Mouse (Mus musculus): Measurements from ENCODE around the gene Elovl5. TPM values are rescaled to one million over a fixed set of nuclear protein-coding genes. Genes with fewer than 3 reads are reported as not detected.
A peak's percentile ranks its signal among the peaks of the same experiment; 100 is the strongest.
"Not testable (repeated sequence)": the region's sequence is repeated elsewhere in the genome, so short reads cannot be mapped to it uniquely, and the experiment has no call there.

The Elovl5 gene
- polyA plus RNA-seq, 1 experiment from 2014 or later: 93.2 TPM

GRCm38 (mm10) chr9:77990278-77990677 is 73.1 kb downstream of the Elovl5 start:
- Histone ChIP-seq H3K4me1 (no peaks in the 10 kb centered on the region), H3K27ac (no peak overlapping the region), H3K36me3 (0 out of 2 replicates have a peak, but pooled peaks cover 7% of the 10 kb centered on the region), H3K9me3 (replicated peaks) (no peaks in the 10 kb centered on the region), H3K27me3 (no peaks in the 10 kb centered on the region), H3K4me2 (no peak overlapping the region), H3K9ac (no peak overlapping the region), H3K4me3 (replicated peaks) (no peak overlapping the region)
- 81% methylated on average over 8 of the region's 8 CpGs for WGBS
- ATAC-seq (replicated peaks; ENCODE audit: low FRiP score): no peak

- Histone ChIP-seq H3K9ac (no peak overlapping the region), H3K4me2 (no peak overlapping the region), H3K4me1 (no peaks in the 10 kb centered on the region), H3K36me3 (no peaks in the 10 kb centered on the region), H3K27me3 (no peaks in the 10 kb centered on the region), H3K27ac (no peak overlapping the region), H3K4me3 (replicated peaks) (no peak overlapping the region), H3K9me3 (replicated peaks) (no peaks in the 10 kb centered on the region)
- WGBS: 87% methylated on average over 4 of the region's 4 CpGs
- ATAC-seq (replicated peaks; ENCODE audit: low FRiP score): no peak
These were observed 74.5 kb downstream of the Elovl5 start for GRCm38 (mm10) chr9:77991650-77992049.

- Histone ChIP-seq H3K27ac (no peak overlapping the region), H3K4me3 (replicated peaks) (no peak overlapping the region), H3K9me3 (replicated peaks) (no peaks in the 10 kb centered on the region), H3K4me1 (no peaks in the 10 kb centered on the region), H3K36me3 (no peaks in the 10 kb centered on the region), H3K27me3 (no peaks in the 10 kb centered on the region), H3K4me2 (no peak overlapping the region), H3K9ac (no peak overlapping the region)
- WGBS: 95% methylated on average over 6 of the region's 6 CpGs
- ATAC-seq (replicated peaks; ENCODE audit: low FRiP score): no peak
These were observed 75.1 kb downstream of the Elovl5 start for GRCm38 (mm10) chr9:77992276-77992675.

- 90% methylated on average over 1 of the region's 1 CpGs for WGBS
- Histone ChIP-seq H3K27me3 (no peaks in the 10 kb centered on the region), H3K27ac (no peak overlapping the region), H3K9ac (no peak overlapping the region), H3K4me3 (replicated peaks) (no peak overlapping the region), H3K36me3 (no peaks in the 10 kb centered on the region), H3K4me2 (no peak overlapping the region), H3K4me1 (no peaks in the 10 kb centered on the region), H3K9me3 (replicated peaks) (no peaks in the 10 kb centered on the region)
- no peak for ATAC-seq (replicated peaks; ENCODE audit: low FRiP score)
These were observed 75.9 kb downstream of the Elovl5 start for GRCm38 (mm10) chr9:77993101-77993500.

GRCm38 (mm10) chr9:77993538-77994255 is 76.5 kb downstream of the Elovl5 start:
- not testable (repeated sequence) for H3K4me2 ChIP-seq; ATAC-seq (replicated peaks; ENCODE audit: low FRiP score); H3K4me3 ChIP-seq (replicated peaks); H3K36me3 ChIP-seq; H3K9ac ChIP-seq; H3K27ac ChIP-seq; H3K9me3 ChIP-seq (replicated peaks); H3K27me3 ChIP-seq; H3K4me1 ChIP-seq
- 90% methylated on average over 2 of the region's 2 CpGs for WGBS

- Histone ChIP-seq H3K27ac (no peak overlapping the region), H3K4me2 (no peak overlapping the region), H3K9ac (no peak overlapping the region), H3K9me3 (replicated peaks) (no peaks in the 10 kb centered on the region), H3K4me1 (no peaks in the 10 kb centered on the region), H3K36me3 (no peaks in the 10 kb centered on the region), H3K27me3 (no peaks in the 10 kb centered on the region), H3K4me3 (replicated peaks) (no peak overlapping the region)
- no peak for ATAC-seq (replicated peaks; ENCODE audit: low FRiP score)
- 75% methylated on average over 9 of the region's 9 CpGs for WGBS
These were observed 78.1 kb downstream of the Elovl5 start for GRCm38 (mm10) chr9:77995235-77995634.

GRCm38 (mm10) chr9:78000586-78001500 is 83.7 kb downstream of the Elovl5 start:
- no peaks in the 10 kb centered on the region for H3K4me1 ChIP-seq
- no peak for ATAC-seq (replicated peaks; ENCODE audit: low FRiP score)
- H3K36me3 ChIP-seq: no peaks in the 10 kb centered on the region
- no peak overlapping the region for H3K4me2 ChIP-seq
- no peaks in the 10 kb centered on the region for H3K27me3 ChIP-seq
- no peaks in the 10 kb centered on the region for H3K9me3 ChIP-seq (replicated peaks)
- no peak overlapping the region for H3K4me3 ChIP-seq (replicated peaks)
- WGBS: 85% methylated on average over 7 of the region's 7 CpGs
- no peak overlapping the region for H3K27ac ChIP-seq
- no peak overlapping the region for H3K9ac ChIP-seq

- Histone ChIP-seq H3K4me1 (peaks cover 8% of the 10 kb centered on the region), H3K9me3 (replicated peaks) (no peaks in the 10 kb centered on the region), H3K4me3 (replicated peaks) (no peak overlapping the region), H3K9ac (no peak overlapping the region), H3K27me3 (no peaks in the 10 kb centered on the region), H3K4me2 (no peak overlapping the region), H3K36me3 (no peaks in the 10 kb centered on the region), H3K27ac (no peak overlapping the region)
- no peak for ATAC-seq (replicated peaks; ENCODE audit: low FRiP score)
- whole genome bisulfite sequencing: 80% methylated on average over 2 of the region's 2 CpGs
These were observed 86.1 kb downstream of the Elovl5 start for GRCm38 (mm10) chr9:78003278-78003677.

- H3K9me3 ChIP-seq (replicated peaks): no peaks in the 10 kb centered on the region
- no peaks in the 10 kb centered on the region for H3K27me3 ChIP-seq
- no peak for ATAC-seq (replicated peaks; ENCODE audit: low FRiP score)
- peaks cover 8% of the 10 kb centered on the region for H3K4me1 ChIP-seq
- 59% methylated on average over 3 of the region's 3 CpGs for WGBS
- no peak overlapping the region for H3K4me3 ChIP-seq (replicated peaks)
- no peaks in the 10 kb centered on the region for H3K36me3 ChIP-seq
- no peak overlapping the region for H3K4me2 ChIP-seq
- no peak overlapping the region for H3K9ac ChIP-seq
- no peak overlapping the region for H3K27ac ChIP-seq
These were observed 88.3 kb downstream of the Elovl5 start for GRCm38 (mm10) chr9:78005481-78005880.

GRCm38 (mm10) chr9:78006209-78007001 is 89.2 kb downstream of the Elovl5 start:
- ATAC-seq (replicated peaks; ENCODE audit: low FRiP score): peak; percentile 85
- Histone ChIP-seq H3K4me3 (replicated peaks) (no peak overlapping the region), H3K9me3 (replicated peaks) (no peaks in the 10 kb centered on the region), H3K27ac (no peak overlapping the region), H3K4me2 (no peak overlapping the region), H3K4me1 (peaks cover 8% of the 10 kb centered on the region), H3K36me3 (no peaks in the 10 kb centered on the region), H3K27me3 (no peaks in the 10 kb centered on the region), H3K9ac (no peak overlapping the region)
- 53% methylated on average over 19 of the region's 19 CpGs for WGBS

GRCm38 (mm10) chr9:78009382-78009781 is 92.2 kb downstream of the Elovl5 start:
- Histone ChIP-seq H3K36me3 (no peaks in the 10 kb centered on the region), H3K4me1 (peaks cover 8% of the 10 kb centered on the region), H3K9me3 (replicated peaks) (no peaks in the 10 kb centered on the region), H3K9ac (no peak overlapping the region), H3K27me3 (no peaks in the 10 kb centered on the region), H3K27ac (no peak overlapping the region), H3K4me3 (replicated peaks) (no peak overlapping the region), H3K4me2 (no peak overlapping the region)
- ATAC-seq (replicated peaks; ENCODE audit: low FRiP score): no peak
- 89% methylated on average over 7 of the region's 7 CpGs for WGBS

GRCm38 (mm10) chr9:78010187-78010586 is 93.0 kb downstream of the Elovl5 start:
- no peak for ATAC-seq (replicated peaks; ENCODE audit: low FRiP score)
- peaks cover 8% of the 10 kb centered on the region for H3K4me1 ChIP-seq
- H3K27me3 ChIP-seq: no peaks in the 10 kb centered on the region
- H3K27ac ChIP-seq: no peak overlapping the region
- H3K9me3 ChIP-seq (replicated peaks): no peaks in the 10 kb centered on the region
- H3K4me2 ChIP-seq: no peak overlapping the region
- 66% methylated on average over 5 of the region's 5 CpGs for WGBS
- H3K9ac ChIP-seq: no peak overlapping the region
- no peaks in the 10 kb centered on the region for H3K36me3 ChIP-seq
- H3K4me3 ChIP-seq (replicated peaks): no peak overlapping the region
